Mouse (Mus musculus): ENCODE data around the gene Bcl2l13.

- TF ChIP-seq POLR2A (IDR thresholded peaks at IDR 0.05; ENCODE audit: insufficient read length, low read depth) (no peak), TCF12 (IDR thresholded peaks at IDR 0.05; ENCODE audit: insufficient read depth, poor library complexity, severe bottlenecking) (peak; percentile 68), E2F4 (IDR thresholded peaks at IDR 0.05; ENCODE audit: insufficient read depth) (no peak), REST (IDR thresholded peaks at IDR 0.05; ENCODE audit: insufficient read depth, insufficient read length) (no peak), CEBPB (IDR thresholded peaks at IDR 0.05; ENCODE audit: insufficient read depth, poor library complexity, severe bottlenecking) (no peak), USF1 (IDR thresholded peaks at IDR 0.05; ENCODE audit: low read depth) (no peak), MYOG (IDR thresholded peaks at IDR 0.05; ENCODE audit: control insufficient read depth in 1 of 3, insufficient read depth in 1 of 3, insufficient read length in 2 of 3, low read depth in 2 of 3) (peak; percentile 69 to 94 (median 82)), MAX (IDR thresholded peaks at IDR 0.05; ENCODE audit: low read depth) (no peak)
Measured at GRCm38 (mm10) chr6:120914533-120914910, 78.5 kb downstream of the Bcl2l13 start.

Data from myocyte (in vitro differentiated cells).